Mouse (Mus musculus): ENCODE results near the gene Wnt3. TPM values are rescaled to one million over a fixed set of nuclear protein-coding genes. Genes with fewer than 3 reads are reported as not detected.

The Wnt3 gene
- total and polyA plus RNA-seq, 3 experiments = 0.11 TPM; not detected in 2

- Histone ChIP-seq H3K36me3 (replicated peaks) (peaks cover 71% of the 10 kb centered on the region), H3K9me3 (replicated peaks) (no peaks in the 10 kb centered on the region), H3K27me3 (ENCODE audit: insufficient read depth, low read length) (no peaks in the 10 kb centered on the region), H3K4me3 (ENCODE audit: low read depth, low read length) (no peak overlapping the region), H3K4me1 (ENCODE audit: insufficient read depth, low read depth, low read length) (no peaks in the 10 kb centered on the region)
- TF ChIP-seq GATA2 (IDR thresholded peaks at IDR 0.05; ENCODE audit: borderline replicate concordance, low read depth, low read length) (no peak), CTCF (IDR thresholded peaks at IDR 0.05; ENCODE audit: low read depth, low read length) (no peak)
- DNase-seq (ENCODE audit: low spot score) = no peak
- no peak for ATAC-seq (ENCODE audit: extremely low read depth, insufficient number of reproducible peaks, low FRiP score, poor library complexity, severe bottlenecking)
Observed at GRCm38 (mm10) chr11:103862951-103863350, 89.0 kb downstream of the Wnt3 start.

- DNase-seq (ENCODE audit: low spot score) (no peak), ATAC-seq (ENCODE audit: extremely low read depth, insufficient number of reproducible peaks, low FRiP score, poor library complexity, severe bottlenecking) (no peak)
- no peak overlapping the region for H3K4me3 ChIP-seq (ENCODE audit: low read depth, low read length)
- H3K4me1 ChIP-seq (ENCODE audit: insufficient read depth, low read depth, low read length) = no peaks in the 10 kb centered on the region
- no peak for TF ChIP-seq POLR2AphosphoS5 (IDR thresholded peaks at IDR 0.05; ENCODE audit: insufficient replicate concordance, low read depth, low read length)
- TF ChIP-seq CTCF (IDR thresholded peaks at IDR 0.05; ENCODE audit: low read depth, low read length) = no peak
- TF ChIP-seq GATA1 (IDR thresholded peaks at IDR 0.05; ENCODE audit: borderline replicate concordance, low read length) = no peak
- no peak for TF ChIP-seq TAL1 (conservative IDR thresholded peaks at IDR 0.05; ENCODE audit: low read depth, low read length)
- TF ChIP-seq GATA2 (IDR thresholded peaks at IDR 0.05; ENCODE audit: borderline replicate concordance, low read depth, low read length) = no peak
- H3K36me3 ChIP-seq (replicated peaks) = peaks cover 69% of the 10 kb centered on the region
- no peaks in the 10 kb centered on the region for H3K27me3 ChIP-seq (ENCODE audit: insufficient read depth, low read length)
- H3K9me3 ChIP-seq (replicated peaks) = no peaks in the 10 kb centered on the region
Observed at GRCm38 (mm10) chr11:103864486-103864885, 90.5 kb downstream of the Wnt3 start.

GRCm38 (mm10) chr11:103865346-103865745, 91.4 kb downstream of the Wnt3 start:
- Histone ChIP-seq H3K9me3 (replicated peaks) (no peaks in the 10 kb centered on the region), H3K36me3 (replicated peaks) (peaks cover 69% of the 10 kb centered on the region), H3K27me3 (ENCODE audit: insufficient read depth, low read length) (no peaks in the 10 kb centered on the region), H3K4me1 (ENCODE audit: insufficient read depth, low read depth, low read length) (no peaks in the 10 kb centered on the region), H3K4me3 (ENCODE audit: low read depth, low read length) (no peak overlapping the region)
- TF ChIP-seq CTCF (IDR thresholded peaks at IDR 0.05; ENCODE audit: low read depth, low read length) (no peak), TAL1 (conservative IDR thresholded peaks at IDR 0.05; ENCODE audit: low read depth, low read length) (no peak), POLR2AphosphoS5 (IDR thresholded peaks at IDR 0.05; ENCODE audit: insufficient replicate concordance, low read depth, low read length) (no peak), GATA2 (IDR thresholded peaks at IDR 0.05; ENCODE audit: borderline replicate concordance, low read depth, low read length) (no peak), GATA1 (IDR thresholded peaks at IDR 0.05; ENCODE audit: borderline replicate concordance, low read length) (no peak)
- ATAC-seq (ENCODE audit: extremely low read depth, insufficient number of reproducible peaks, low FRiP score, poor library complexity, severe bottlenecking) (no peak), DNase-seq (ENCODE audit: low spot score) (no peak)

Other genes starting within 250 kb of the Wnt3 start
- gene Gm884, start 153.0 kb upstream of the Wnt3 start, total RNA-seq (2014; fragmentation: Nextera tagmentation) = not detected in 2 replicates
- 0.06 and 0.16 TPM in 2 replicates for gene Gm884, start 153.0 kb upstream of the Wnt3 start, total RNA-seq (2017)
- not detected in 2 replicates for gene Gm884, start 153.0 kb upstream of the Wnt3 start, polyA plus RNA-seq (2012)
- gene Lyzl6, start 135.3 kb upstream of the Wnt3 start, total RNA-seq (2014; fragmentation: Nextera tagmentation) = not detected in 2 replicates
- not detected in 2 replicates for gene Lyzl6, start 135.3 kb upstream of the Wnt3 start, total RNA-seq (2017)
- gene Lyzl6, start 135.3 kb upstream of the Wnt3 start, polyA plus RNA-seq (2012) = not detected in 2 replicates
- not detected in 2 replicates for gene Rprml, start 124.6 kb upstream of the Wnt3 start, total RNA-seq (2014; fragmentation: Nextera tagmentation)
- gene Rprml, start 124.6 kb upstream of the Wnt3 start, total RNA-seq (2017) = not detected in 2 replicates
- gene Rprml, start 124.6 kb upstream of the Wnt3 start, polyA plus RNA-seq (2012) = not detected in 2 replicates
- gene Gosr2, start 76.3 kb upstream of the Wnt3 start, total RNA-seq (2014; fragmentation: Nextera tagmentation) = 65.5 and 69.2 TPM in 2 replicates
- 72.1 and 73.1 TPM in 2 replicates for gene Gosr2, start 76.3 kb upstream of the Wnt3 start, total RNA-seq (2017)
- gene Gosr2, start 76.3 kb upstream of the Wnt3 start, polyA plus RNA-seq (2012) = 6.5 and 16.0 TPM in 2 replicates
- not detected in 2 replicates for gene Wnt9b, start 24.3 kb upstream of the Wnt3 start, total RNA-seq (2014; fragmentation: Nextera tagmentation)
- 0.06 and 0.11 TPM in 2 replicates for gene Wnt9b, start 24.3 kb upstream of the Wnt3 start, total RNA-seq (2017)
- gene Wnt9b, start 24.3 kb upstream of the Wnt3 start, polyA plus RNA-seq (2012) = not detected in 2 replicates
- 47.3 and 64.1 TPM in 2 replicates for gene Nsf, start 179.9 kb downstream of the Wnt3 start, total RNA-seq (2014; fragmentation: Nextera tagmentation)
- 48.4 and 49.6 TPM in 2 replicates for gene Nsf, start 179.9 kb downstream of the Wnt3 start, total RNA-seq (2017)
- gene Nsf, start 179.9 kb downstream of the Wnt3 start, polyA plus RNA-seq (2012) = 2.8 and 4.1 TPM in 2 replicates
- gene Arf2, start 192.6 kb downstream of the Wnt3 start, total RNA-seq (2014; fragmentation: Nextera tagmentation) = 11.6 and 29.6 TPM in 2 replicates
- gene Arf2, start 192.6 kb downstream of the Wnt3 start, total RNA-seq (2017) = 26.4 and 28.8 TPM in 2 replicates
- gene Arf2, start 192.6 kb downstream of the Wnt3 start, polyA plus RNA-seq (2012) = 2.4 and 3.5 TPM in 2 replicates

Measured in G1E (cell line).